Mouse (Mus musculus): ENCODE data around the gene Aup1. TPM values are rescaled to one million over a fixed set of nuclear protein-coding genes. Genes with fewer than 3 reads are reported as not detected.
A peak's percentile ranks its signal among the peaks of the same experiment; 100 is the strongest.

Gene Aup1
- polyA plus RNA-seq, 1 experiment from 2014 or later, result 201 TPM

- H3K4me1 ChIP-seq, result peaks cover 61% of the 10 kb centered on the region
- no peaks in the 10 kb centered on the region for H3K9me3 ChIP-seq (replicated peaks)
- H3K4me3 ChIP-seq (replicated peaks), result peak overlapping the region; percentile 60
- ATAC-seq (ENCODE audit: insufficient number of reproducible peaks, low FRiP score, low TSS enrichment, low read depth), result no peak
- peak overlapping the region; percentile 81 for H3K4me2 ChIP-seq (replicated peaks)
- H3K9ac ChIP-seq, result no peak overlapping the region
- H3K27me3 ChIP-seq, result peaks cover 23% of the 10 kb centered on the region
- H3K36me3 ChIP-seq, result no peaks in the 10 kb centered on the region
- 29% methylated on average over 18 of the region's 18 CpGs for WGBS
- no peak overlapping the region for H3K27ac ChIP-seq (replicated peaks)
These were observed 22.3 kb upstream of the Aup1 start for GRCm38 (mm10) chr6:83031921-83032590.

DNA sequence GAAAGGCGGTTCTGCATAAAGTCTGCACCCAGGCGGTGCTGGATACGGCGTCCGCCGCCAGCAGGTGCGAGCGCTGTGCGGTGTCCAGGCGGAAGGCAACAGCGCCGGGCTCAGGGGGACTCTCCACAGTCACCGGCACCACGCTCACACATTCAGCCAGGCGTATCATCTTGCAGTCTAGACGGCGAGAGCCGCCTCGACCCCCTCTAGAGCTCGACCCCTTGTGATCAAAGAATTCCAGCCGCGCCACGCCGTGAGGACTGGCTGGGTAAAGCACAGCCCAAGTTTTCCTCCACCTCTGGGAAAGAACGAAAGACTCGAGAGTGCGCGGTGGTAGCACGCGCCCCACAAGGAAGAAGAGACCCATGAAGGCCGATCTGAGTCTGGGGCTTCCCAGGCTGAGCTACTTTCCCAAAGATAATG is 21.5 kb upstream of the Aup1 start:
- peaks cover 23% of the 10 kb centered on the region for H3K27me3 ChIP-seq
- no peaks in the 10 kb centered on the region for H3K9me3 ChIP-seq (replicated peaks)
- peak overlapping the region; percentile 27 for H3K9ac ChIP-seq
- peak overlapping the region; percentile 60 for H3K4me3 ChIP-seq (replicated peaks)
- H3K4me1 ChIP-seq, result peaks cover 56% of the 10 kb centered on the region
- H3K27ac ChIP-seq (replicated peaks), result peak overlapping the region; percentile 87
- peak; percentile 40 for ATAC-seq (ENCODE audit: insufficient number of reproducible peaks, low FRiP score, low TSS enrichment, low read depth)
- no peaks in the 10 kb centered on the region for H3K36me3 ChIP-seq
- peak overlapping the region; percentile 81 for H3K4me2 ChIP-seq (replicated peaks)
- WGBS, result under 1% methylated on average over 31 of the region's 31 CpGs

- Histone ChIP-seq H3K36me3 (no peaks in the 10 kb centered on the region), H3K4me3 (replicated peaks) (peak within 1 kb of the TSS; percentile 60), H3K27ac (replicated peaks) (peak within 1 kb of the TSS; percentile 87), H3K9me3 (replicated peaks) (no peaks in the 10 kb centered on the region), H3K27me3 (peaks cover 23% of the 10 kb centered on the region), H3K4me1 (peaks cover 54% of the 10 kb centered on the region), H3K9ac (peak within 1 kb of the TSS; percentile 27), H3K4me2 (replicated peaks) (peak within 1 kb of the TSS; percentile 81)
- ATAC-seq (ENCODE audit: insufficient number of reproducible peaks, low FRiP score, low TSS enrichment, low read depth), result peak; percentile 84
- WGBS, result under 1% methylated on average over 51 of the region's 51 CpGs
These were observed 20.8 kb upstream of the Aup1 start, which contains the start of the genes Dok1 and Loxl3 for GRCm38 (mm10) chr6:83033249-83034185. Gene Dok1, minus strand, starts transcription at chr6:83033471. Gene Loxl3, plus strand, starts transcription at chr6:83034173.

DNA sequence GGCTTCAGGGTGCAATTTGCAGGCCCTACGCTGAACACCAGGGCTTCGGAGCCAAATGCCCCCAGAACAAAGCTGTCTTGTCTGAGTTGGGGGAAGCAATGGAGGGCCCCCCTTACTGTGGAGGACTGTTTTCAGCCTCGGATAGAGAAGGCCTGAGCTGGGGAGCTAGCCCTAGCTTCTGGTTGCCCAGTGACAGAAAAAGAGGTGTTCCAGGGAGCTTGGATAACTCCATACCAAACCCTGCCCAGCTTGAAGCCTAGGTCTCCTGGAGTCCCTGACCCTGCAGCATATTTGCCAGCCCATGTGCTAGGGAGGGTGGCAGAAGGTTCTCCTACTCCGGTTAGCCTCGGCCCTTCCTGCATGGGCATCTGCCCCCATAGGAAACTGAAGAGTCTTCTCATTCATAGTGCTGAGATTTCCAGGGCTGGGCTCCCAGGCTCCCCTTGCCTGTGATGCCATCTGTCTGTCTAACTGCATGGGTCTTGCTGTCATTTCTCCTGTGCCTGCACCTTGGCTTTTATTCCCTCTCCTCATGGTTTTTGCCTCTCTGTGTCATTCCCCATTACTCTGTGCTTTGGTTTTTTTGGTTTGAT is 19.8 kb upstream of the Aup1 start:
- peak overlapping the region; percentile 60 for H3K4me3 ChIP-seq (replicated peaks)
- peaks cover 23% of the 10 kb centered on the region for H3K27me3 ChIP-seq
- peaks cover 51% of the 10 kb centered on the region for H3K4me1 ChIP-seq
- H3K4me2 ChIP-seq (replicated peaks), result peak overlapping the region; percentile 81
- H3K27ac ChIP-seq (replicated peaks), result peak overlapping the region; percentile 87; the same call in 1 of the 2 replicates
- WGBS, result 28% methylated on average over 5 of the region's 5 CpGs
- no peaks in the 10 kb centered on the region for H3K9me3 ChIP-seq (replicated peaks)
- no peak for ATAC-seq (ENCODE audit: insufficient number of reproducible peaks, low FRiP score, low TSS enrichment, low read depth)
- 0 out of 2 replicates have a peak overlapping the region, but pooled peaks have one; percentile 27 for H3K9ac ChIP-seq
- no peaks in the 10 kb centered on the region for H3K36me3 ChIP-seq

- H3K27ac ChIP-seq (replicated peaks), result no peak overlapping the region
- no peak for ATAC-seq (ENCODE audit: insufficient number of reproducible peaks, low FRiP score, low TSS enrichment, low read depth)
- 77% methylated on average over 8 of the region's 8 CpGs for WGBS
These were observed 17.1 kb upstream of the Aup1 start for GRCm38 (mm10) chr6:83037188-83037587.

GRCm38 (mm10) chr6:83038496-83039012 is 15.8 kb upstream of the Aup1 start:
- no peak overlapping the region for H3K9ac ChIP-seq
- no peak overlapping the region for H3K27ac ChIP-seq (replicated peaks)
- no peak for ATAC-seq (ENCODE audit: insufficient number of reproducible peaks, low FRiP score, low TSS enrichment, low read depth)
- peak overlapping the region; percentile 31 for H3K4me3 ChIP-seq (replicated peaks)
- no peaks in the 10 kb centered on the region for H3K36me3 ChIP-seq
- peak overlapping the region; percentile 62 for H3K4me2 ChIP-seq (replicated peaks)
- peaks cover 27% of the 10 kb centered on the region for H3K4me1 ChIP-seq
- 0 out of 2 replicates have a peak, but pooled peaks cover 2% of the 10 kb centered on the region for H3K27me3 ChIP-seq
- WGBS, result 13% methylated on average over 24 of the region's 24 CpGs
- H3K9me3 ChIP-seq (replicated peaks), result no peaks in the 10 kb centered on the region

More at GRCm38 (mm10) chr6:83037188-83037587, 17.1 kb upstream of the Aup1 start:
- no peaks in the 10 kb centered on the region for H3K36me3 ChIP-seq
- peaks cover 5% of the 10 kb centered on the region; the same call in 1 of the 2 replicates for H3K27me3 ChIP-seq
- H3K9ac ChIP-seq, result no peak overlapping the region
- no peak overlapping the region for H3K4me3 ChIP-seq (replicated peaks)
- H3K4me1 ChIP-seq, result peaks cover 38% of the 10 kb centered on the region
- no peaks in the 10 kb centered on the region for H3K9me3 ChIP-seq (replicated peaks)
- no peak overlapping the region for H3K4me2 ChIP-seq (replicated peaks)

DNA sequence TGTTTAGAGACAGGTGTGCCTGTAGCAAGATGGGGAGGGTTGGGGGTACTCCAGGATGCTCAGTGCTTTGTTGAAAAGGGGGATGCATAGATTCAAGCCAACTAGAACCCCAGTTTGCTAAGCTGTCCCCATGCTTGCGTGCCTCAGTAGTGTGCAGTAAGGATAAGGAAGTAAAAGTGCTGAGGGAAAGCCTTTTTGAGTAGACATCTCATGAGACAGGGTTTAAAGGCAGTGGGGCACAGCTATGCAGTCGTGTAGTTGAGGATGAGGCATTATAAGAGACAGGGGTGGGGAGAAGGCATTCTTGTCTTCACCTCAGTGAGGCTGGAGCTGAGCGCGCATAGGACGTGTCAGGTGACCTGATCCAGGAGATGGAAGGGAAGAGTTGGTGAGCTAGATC is 13.7 kb upstream of the Aup1 start:
- peaks cover 8% of the 10 kb centered on the region for H3K4me1 ChIP-seq
- H3K9ac ChIP-seq, result no peak overlapping the region
- 0 out of 2 replicates have a peak, but pooled peaks cover under 1% of the 10 kb centered on the region for H3K27me3 ChIP-seq
- H3K9me3 ChIP-seq (replicated peaks), result no peaks in the 10 kb centered on the region
- H3K4me3 ChIP-seq (replicated peaks), result no peak overlapping the region
- no peak overlapping the region for H3K27ac ChIP-seq (replicated peaks)
- WGBS, result 79% methylated on average over 5 of the region's 5 CpGs
- no peaks in the 10 kb centered on the region for H3K36me3 ChIP-seq
- H3K4me2 ChIP-seq (replicated peaks), result no peak overlapping the region
- no peak for ATAC-seq (ENCODE audit: insufficient number of reproducible peaks, low FRiP score, low TSS enrichment, low read depth)

- H3K9me3 ChIP-seq (replicated peaks), result no peaks in the 10 kb centered on the region
- peaks cover 4% of the 10 kb centered on the region for H3K4me1 ChIP-seq
- no peak for ATAC-seq (ENCODE audit: insufficient number of reproducible peaks, low FRiP score, low TSS enrichment, low read depth)
- H3K27ac ChIP-seq (replicated peaks), result no peak overlapping the region
- 62% methylated on average over 6 of the region's 6 CpGs for WGBS
- H3K36me3 ChIP-seq, result no peaks in the 10 kb centered on the region
- no peak overlapping the region for H3K4me2 ChIP-seq (replicated peaks)
- H3K9ac ChIP-seq, result no peak overlapping the region
- H3K27me3 ChIP-seq, result no peaks in the 10 kb centered on the region
- no peak overlapping the region for H3K4me3 ChIP-seq (replicated peaks)
These were observed 10.8 kb upstream of the Aup1 start for GRCm38 (mm10) chr6:83043561-83043960.

- Histone ChIP-seq H3K4me2 (replicated peaks) (no peak overlapping the region), H3K27me3 (no peaks in the 10 kb centered on the region), H3K27ac (replicated peaks) (no peak overlapping the region), H3K4me3 (replicated peaks) (no peak overlapping the region), H3K36me3 (no peaks in the 10 kb centered on the region), H3K9me3 (replicated peaks) (no peaks in the 10 kb centered on the region), H3K9ac (no peak overlapping the region), H3K4me1 (no peaks in the 10 kb centered on the region)
- WGBS, result 89% methylated on average over 5 of the region's 5 CpGs
- ATAC-seq (ENCODE audit: insufficient number of reproducible peaks, low FRiP score, low TSS enrichment, low read depth), result no peak
These were observed 10.3 kb upstream of the Aup1 start for GRCm38 (mm10) chr6:83043993-83044392.

- Histone ChIP-seq H3K4me1 (no peaks in the 10 kb centered on the region), H3K9ac (no peak overlapping the region), H3K27me3 (no peaks in the 10 kb centered on the region), H3K27ac (replicated peaks) (no peak overlapping the region), H3K4me2 (replicated peaks) (no peak overlapping the region), H3K4me3 (replicated peaks) (no peak overlapping the region), H3K36me3 (no peaks in the 10 kb centered on the region), H3K9me3 (replicated peaks) (no peaks in the 10 kb centered on the region)
- no peak for ATAC-seq (ENCODE audit: insufficient number of reproducible peaks, low FRiP score, low TSS enrichment, low read depth)
- WGBS, result 69% methylated on average over 9 of the region's 9 CpGs
These were observed 9.6 kb upstream of the Aup1 start for GRCm38 (mm10) chr6:83044742-83045141.

DNA sequence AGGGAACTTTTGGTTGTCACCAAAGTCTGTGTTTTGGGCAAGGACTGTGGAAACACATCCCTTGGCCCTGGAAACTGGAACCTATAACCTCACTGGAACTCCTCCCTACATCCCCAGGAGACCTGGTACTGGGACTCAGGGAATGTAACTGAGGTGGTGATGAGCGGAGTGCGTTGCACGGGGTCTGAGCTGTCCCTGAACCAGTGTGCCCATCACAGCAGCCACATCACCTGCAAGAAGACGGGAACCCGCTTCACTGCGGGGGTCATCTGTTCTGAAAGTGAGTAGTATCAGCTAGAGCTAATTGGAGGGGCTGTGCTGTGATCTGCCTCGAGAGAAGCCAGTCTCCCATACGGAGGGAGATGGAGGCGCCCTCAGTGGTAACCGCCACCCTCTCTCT is 5.0 kb upstream of the Aup1 start:
- H3K9me3 ChIP-seq (replicated peaks), result no peaks in the 10 kb centered on the region
- no peak overlapping the region for H3K9ac ChIP-seq
- peaks cover 15% of the 10 kb centered on the region for H3K36me3 ChIP-seq
- ATAC-seq (ENCODE audit: insufficient number of reproducible peaks, low FRiP score, low TSS enrichment, low read depth), result no peak
- H3K4me3 ChIP-seq (replicated peaks), result no peak overlapping the region
- 76% methylated on average over 10 of the region's 10 CpGs for WGBS
- peaks cover 13% of the 10 kb centered on the region for H3K4me1 ChIP-seq
- H3K27ac ChIP-seq (replicated peaks), result no peak overlapping the region
- no peaks in the 10 kb centered on the region for H3K27me3 ChIP-seq
- H3K4me2 ChIP-seq (replicated peaks), result no peak overlapping the region
